Mouse (Mus musculus) kidney, embryonic 14.5 days (tissue): ENCODE results near the gene Cacna1d. TPM values are rescaled to one million over a fixed set of nuclear protein-coding genes. Genes with fewer than 3 reads are reported as not detected.

Experiments
- ATAC-seq: fragments of 200-750 bp; cut with Nextera tagmentation; 2 replicates; pipeline ENCODE4 v1.8.0; 2017; ENCODE audit warnings: moderate number of reproducible peaks, mild to moderate bottlenecking, moderate TSS enrichment, moderate library complexity; ENCODE audit not compliant: low FRiP score, low TSS enrichment
- H3K27ac ChIP-seq: fragments of 300-500 bp; sonication (generic); 2 replicates; pipeline ENCODE4 v1.5.1; 2014; ENCODE audit warnings: low read depth, mild to moderate bottlenecking, low read length, moderate library complexity, mixed read lengths
- H3K27me3 ChIP-seq: fragments of 300-500 bp; sonication (generic); 2 replicates; pipeline ENCODE4 v1.6.1; 2014; ENCODE audit warnings: mild to moderate bottlenecking, low read length; ENCODE audit not compliant: control insufficient read depth, insufficient read depth
- H3K36me3 ChIP-seq: fragments of 300-500 bp; sonication (generic); 2 replicates; pipeline ENCODE4 v1.6.1; 2014; ENCODE audit warnings: low read length, mixed read lengths; ENCODE audit not compliant: control insufficient read depth, insufficient read depth
- H3K4me1 ChIP-seq: fragments of 300-500 bp; sonication (generic); 2 replicates; pipeline ENCODE4 v1.6.1; 2014; ENCODE audit warnings: low read length, mixed read lengths; ENCODE audit not compliant: control insufficient read depth, insufficient read depth
- H3K4me2 ChIP-seq: fragments of 300-500 bp; sonication (generic); replicated peaks from 2 replicates; pipeline ENCODE4 v1.6.1; 2014; ENCODE audit warnings: low read depth, mild to moderate bottlenecking, low read length
- H3K4me3 ChIP-seq: fragments of 300-500 bp; sonication (generic); 2 replicates; pipeline ENCODE4 v1.5.1; 2014; ENCODE audit warnings: mild to moderate bottlenecking, low read length
- H3K9ac ChIP-seq: fragments of 300-500 bp; sonication (generic); 2 replicates; pipeline ENCODE4 v1.6.1; 2014; ENCODE audit warnings: low read depth, mild to moderate bottlenecking, low read length, moderate library complexity
- H3K9me3 ChIP-seq: fragments of 300-500 bp; sonication (generic); 2 replicates; pipeline ENCODE4 v1.6.1; 2016; ENCODE audit warnings: low read length; ENCODE audit not compliant: control insufficient read depth
- WGBS: fragments of 180-500 bp; shearing (Covaris S2); extraction: QIAGEN DNeasy Blood & Tissue Kit; methylation state at CpG from one replicate; pipeline ENCODE4 v1.1.7; 2014; 5-methylcytosine and 5-hydroxymethylcytosine counted together
- polyA plus RNA-seq: library from polyadenylated mRNA; unstranded; fragments of >200 nt; fragmentation: Nextera tagmentation; extraction: Ambion mirVana; gene quantifications from 2 replicates; pipeline ENCODE4 v1.2.1, GENCODE M21; 2014

Cacna1d gene
- polyA plus RNA-seq, 1 experiment from 2014 or later: 5.1 TPM

- 84% methylated on average over 13 of the region's 13 CpGs for WGBS
- Histone ChIP-seq H3K9me3 (no peaks in the 10 kb centered on the region), H3K27ac (no peak overlapping the region), H3K36me3 (peaks cover 32% of the 10 kb centered on the region), H3K4me2 (no peak overlapping the region), H3K4me3 (no peak overlapping the region), H3K27me3 (no peaks in the 10 kb centered on the region), H3K9ac (no peak overlapping the region), H3K4me1 (no peaks in the 10 kb centered on the region)
- no peak for ATAC-seq
Observed at GRCm38 (mm10) chr14:29998747-29999474, 492.3 kb downstream of the Cacna1d start.

GRCm38 (mm10) chr14:29997345-29997744 is 493.9 kb downstream of the Cacna1d start:
- H3K9ac ChIP-seq: no peak overlapping the region
- H3K4me3 ChIP-seq: no peak overlapping the region
- no peaks in the 10 kb centered on the region for H3K27me3 ChIP-seq
- H3K4me2 ChIP-seq: no peak overlapping the region
- H3K27ac ChIP-seq: no peak overlapping the region
- no peaks in the 10 kb centered on the region for H3K4me1 ChIP-seq
- ATAC-seq: no peak
- peaks cover 48% of the 10 kb centered on the region for H3K36me3 ChIP-seq
- H3K9me3 ChIP-seq: no peaks in the 10 kb centered on the region

GRCm38 (mm10) chr14:29996000-29996751 is 495.1 kb downstream of the Cacna1d start:
- no peaks in the 10 kb centered on the region for H3K4me1 ChIP-seq
- H3K4me3 ChIP-seq: no peak overlapping the region
- H3K9me3 ChIP-seq: no peaks in the 10 kb centered on the region
- ATAC-seq: peak; percentile 76
- 83% methylated on average over 11 of the region's 11 CpGs for WGBS
- peaks cover 60% of the 10 kb centered on the region for H3K36me3 ChIP-seq
- no peak overlapping the region for H3K9ac ChIP-seq
- H3K27me3 ChIP-seq: no peaks in the 10 kb centered on the region
- peak overlapping the region; percentile 37; the same call in 1 of the 2 replicates for H3K27ac ChIP-seq
- H3K4me2 ChIP-seq: no peak overlapping the region

DNA sequence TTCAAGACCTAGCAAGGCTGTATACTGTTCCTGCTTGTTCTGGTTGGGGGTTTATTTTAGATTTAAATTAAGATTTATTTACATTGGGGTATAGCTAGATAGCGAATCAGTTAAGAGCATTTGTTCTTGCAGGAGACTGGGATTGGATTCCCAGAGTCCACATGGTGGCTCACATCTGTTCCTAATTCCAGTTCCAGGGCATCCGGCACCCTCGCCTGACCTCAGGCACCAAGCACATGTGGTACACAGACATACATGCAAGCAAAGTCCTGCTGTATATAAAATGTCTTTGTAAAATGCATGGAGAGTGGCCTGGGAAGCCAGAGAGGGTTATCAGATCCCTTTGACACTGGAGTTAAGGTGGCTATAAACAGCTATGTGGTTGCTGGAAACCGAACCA is 496.3 kb downstream of the Cacna1d start:
- Histone ChIP-seq H3K9me3 (no peaks in the 10 kb centered on the region), H3K4me2 (no peak overlapping the region), H3K27ac (no peak overlapping the region), H3K27me3 (no peaks in the 10 kb centered on the region), H3K9ac (no peak overlapping the region), H3K4me1 (no peaks in the 10 kb centered on the region), H3K4me3 (no peak overlapping the region), H3K36me3 (peaks cover 71% of the 10 kb centered on the region)
- WGBS: 92% methylated on average over 4 of the region's 4 CpGs
- ATAC-seq: no peak

Other genes with a start within 250 kb of the Cacna1d start
- gene Dcp1a, start 11.9 kb downstream of the Cacna1d start, polyA plus RNA-seq: 19.0 and 31.1 TPM in 2 replicates
- gene Tkt, start 56.9 kb upstream of the Cacna1d start, polyA plus RNA-seq: 94.0 and 174 TPM in 2 replicates
- 33.4 and 37.0 TPM in 2 replicates for gene Prkcd, start 134.8 kb upstream of the Cacna1d start, polyA plus RNA-seq
- gene Rft1, start 162.9 kb upstream of the Cacna1d start, polyA plus RNA-seq: 11.6 and 19.4 TPM in 2 replicates
- gene Sfmbt1, start 223.4 kb upstream of the Cacna1d start, polyA plus RNA-seq: 8.5 and 18.0 TPM in 2 replicates